Mouse (Mus musculus) liver, embryonic 15.5 days (tissue): Measurements from ENCODE around the gene Eif3c. TPM values are rescaled to one million over a fixed set of nuclear protein-coding genes. Genes with fewer than 3 reads are reported as not detected.

ENCODE experiments used
- microRNA-seq: library from miRNA; unstranded; fragments of <30 nt; microRNA quantifications from one replicate; pipeline ENCODE4, GENCODE M21; 2016
- polyA plus RNA-seq: library from polyadenylated mRNA; unstranded; fragments of >200 nt; fragmentation: Nextera tagmentation; extraction: Ambion mirVana; gene quantifications from 2 replicates; pipeline ENCODE4 v1.2.1, GENCODE M21; 2015

Eif3c gene
- polyA plus RNA-seq, 1 experiment from 2014 or later, result 86.2 TPM

Small RNA genes lying within 50 kb of the gene (microRNA-seq; reads per million reads assigned to microRNA genes)
- 1.3 reads per million for gene Mir7059

Other genes starting within 250 kb of the Eif3c start
- 5.7 and 7.0 TPM in 2 replicates for gene Lat, start 196.8 kb downstream of the Eif3c start, polyA plus RNA-seq
- gene Spns1, start 189.0 kb downstream of the Eif3c start, polyA plus RNA-seq, result 17.7 and 20.6 TPM in 2 replicates
- 2.0 and 2.9 TPM in 2 replicates for gene Nfatc2ip, start 169.7 kb downstream of the Eif3c start, polyA plus RNA-seq
- gene Cd19, start 151.5 kb downstream of the Eif3c start, polyA plus RNA-seq, result 2.3 and 3.1 TPM in 2 replicates
- 6.3 TPM in 2 replicates for gene Rabep2, start 137.7 kb downstream of the Eif3c start, polyA plus RNA-seq
- gene Atp2a1, start 103.3 kb downstream of the Eif3c start, polyA plus RNA-seq, result 9.8 and 16.5 TPM in 2 replicates
- 13.6 and 15.1 TPM in 2 replicates for gene Sh2b1, start 91.0 kb downstream of the Eif3c start, polyA plus RNA-seq
- 81.2 and 96.3 TPM in 2 replicates for gene Tufm, start 79.0 kb downstream of the Eif3c start, polyA plus RNA-seq
- gene Atxn2l, start 63.0 kb downstream of the Eif3c start, polyA plus RNA-seq, result 26.2 and 26.8 TPM in 2 replicates
- gene Apobr, start 18.5 kb upstream of the Eif3c start, polyA plus RNA-seq, result 2.3 and 2.5 TPM in 2 replicates
- 11.9 and 12.6 TPM in 2 replicates for gene Cln3, start 19.4 kb upstream of the Eif3c start, polyA plus RNA-seq
- 0.12 and 0.18 TPM in 2 replicates for gene Il27, start 28.5 kb upstream of the Eif3c start, polyA plus RNA-seq
- gene Nupr1, start 64.5 kb upstream of the Eif3c start, polyA plus RNA-seq, result 3.7 and 4.6 TPM in 2 replicates
- 29.1 and 31.0 TPM in 2 replicates for gene Sgf29, start 82.9 kb upstream of the Eif3c start, polyA plus RNA-seq
- 37.8 and 52.1 TPM in 2 replicates for gene Sult1a1, start 110.0 kb upstream of the Eif3c start, polyA plus RNA-seq
- 71.8 and 82.7 TPM in 2 replicates for gene Bola2, start 129.0 kb upstream of the Eif3c start, polyA plus RNA-seq
- 3.0 TPM in 2 replicates for gene Slx1b, start 129.4 kb upstream of the Eif3c start, polyA plus RNA-seq
- 109 and 118 TPM in 2 replicates for gene Coro1a, start 141.4 kb upstream of the Eif3c start, polyA plus RNA-seq
- 20.0 and 23.5 TPM in 2 replicates for gene Mapk3, start 193.2 kb upstream of the Eif3c start, polyA plus RNA-seq
- 0.74 and 0.84 TPM in 2 replicates for gene Gdpd3, start 199.9 kb upstream of the Eif3c start, polyA plus RNA-seq
- gene Ypel3, start 210.5 kb upstream of the Eif3c start, polyA plus RNA-seq, result 103 and 119 TPM in 2 replicates
- 0.50 and 0.79 TPM in 2 replicates for gene Tbx6, start 215.1 kb upstream of the Eif3c start, polyA plus RNA-seq
- gene Ppp4c, start 226.1 kb upstream of the Eif3c start, polyA plus RNA-seq, result 107 and 113 TPM in 2 replicates
- gene Fam57b, start 231.3 kb upstream of the Eif3c start, polyA plus RNA-seq, result not detected in 2 replicates